Mouse (Mus musculus): ENCODE results near the gene Tsc22d3.

- TF ChIP-seq CTCF (IDR thresholded peaks at IDR 0.05; ENCODE audit: low read depth) (no peak), EP300 (IDR thresholded peaks at IDR 0.05; ENCODE audit: low read depth) (no peak)
Measured at GRCm38 (mm10) chrX:140501401-140502301, 98.8 kb downstream of the Tsc22d3 start.

Data from heart, postnatal 0 days (tissue).